Mouse (Mus musculus) embryonic stem cell, embryonic (primary cell): ENCODE measurements around the gene Wfdc1.

ENCODE experiments used
- CTCF ChIA-PET, 4 experiments: fragments of 300-600 bp in 2 of 4; fragments of 350-600 bp in 2 of 4; sonication (Branson Sonifier 250); formaldehyde crosslinking; loops; one replicate each; lab custom pipeline; 2022; ENCODE audit warnings: inconsistent platforms in 2 of 4; lab: Charles Lee
- POLR2A ChIA-PET, 4 experiments: fragments of 300-600 bp in 2 of 4; fragments of 350-600 bp in 2 of 4; sonication (Branson Sonifier 250); formaldehyde crosslinking; loops; one replicate each; lab custom pipeline; 2022; ENCODE audit warnings: antibody characterized with exemption in 4 of 4, inconsistent platforms in 1 of 4; lab: Charles Lee

The Wfdc1 gene

DNA sequence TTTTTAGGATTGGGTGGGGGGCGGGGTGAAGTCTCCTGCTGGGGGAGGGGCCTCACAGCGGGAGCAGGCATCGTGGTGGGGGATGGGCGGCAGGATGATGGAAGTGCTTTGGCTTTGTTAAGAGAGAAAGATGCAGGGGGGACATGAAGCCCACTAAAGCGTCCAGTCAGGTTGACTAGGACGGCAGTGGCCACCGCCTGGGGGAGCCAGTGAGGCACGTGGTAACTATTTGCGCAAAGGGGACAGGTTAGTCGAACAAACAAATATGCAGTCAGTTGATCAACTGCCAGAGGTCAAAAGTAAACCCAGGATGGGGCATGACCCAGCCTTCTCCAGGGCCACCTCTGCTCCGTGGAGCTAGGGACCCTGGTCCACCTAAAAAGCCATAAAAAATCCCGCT, 32.8 kb downstream of the Wfdc1 start:
- ChIA-PET CTCF (interaction anchor here (0.6 to 3.5 kb wide), 15 partner anchors 10 to 302 kb away, joined by 3 to 20 read pairs (median 5); partner anchors contain the start of gene Tldc1 (in 1 of the 4)), POLR2A (interaction anchor here in 1 of 4 experiments (1.0 kb wide), 1 partner anchor 16 kb away, joined by 3 read pairs; no protein-coding TSS in a partner anchor)

DNA sequence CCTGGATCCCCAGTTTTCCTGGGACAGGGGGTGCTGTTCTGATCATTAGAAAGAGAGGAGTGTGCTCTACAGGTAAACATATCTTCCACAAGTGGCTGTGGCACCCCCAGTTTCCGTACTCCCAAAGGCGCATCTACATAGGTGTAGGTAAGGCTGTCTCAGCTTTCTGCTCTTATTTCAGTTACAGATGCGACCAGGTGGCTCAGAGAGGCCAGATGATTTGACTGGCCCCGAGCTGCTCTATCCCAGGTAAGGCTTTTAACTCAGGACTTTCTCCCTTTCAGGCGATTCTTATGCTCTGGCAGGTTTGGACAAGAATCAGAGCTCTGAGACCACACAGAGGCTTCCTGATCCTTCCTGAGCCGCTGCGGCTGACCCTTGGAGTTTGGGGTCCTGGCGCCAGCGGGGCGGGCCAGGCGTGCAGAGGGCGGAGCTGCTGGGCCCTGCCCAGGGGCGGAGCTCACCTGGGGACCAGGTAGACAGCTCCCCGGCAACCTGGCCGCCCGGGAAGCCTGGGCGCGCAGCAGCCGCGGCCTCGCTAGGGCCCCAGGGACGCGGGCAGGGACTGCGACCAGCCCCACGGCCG, 33.5 kb downstream of the Wfdc1 start, which contains the start of gene Atp2c2:
Atp2c2 (plus strand) TSS at position 461 of the 586 bp plus-strand sequence.
- ChIA-PET CTCF (interaction anchor here (0.6 to 3.5 kb wide), 13 partner anchors 11 to 188 kb away, joined by 3 to 20 read pairs (median 4); partner anchors contain the start of gene Tldc1 (in 1 of the 4)), POLR2A (interaction anchor here in 1 of 4 experiments (0.8 to 1.1 kb wide), 4 partner anchors 9 to 38 kb away, joined by 3 to 4 read pairs (median 3); no protein-coding TSS in a partner anchor)

DNA sequence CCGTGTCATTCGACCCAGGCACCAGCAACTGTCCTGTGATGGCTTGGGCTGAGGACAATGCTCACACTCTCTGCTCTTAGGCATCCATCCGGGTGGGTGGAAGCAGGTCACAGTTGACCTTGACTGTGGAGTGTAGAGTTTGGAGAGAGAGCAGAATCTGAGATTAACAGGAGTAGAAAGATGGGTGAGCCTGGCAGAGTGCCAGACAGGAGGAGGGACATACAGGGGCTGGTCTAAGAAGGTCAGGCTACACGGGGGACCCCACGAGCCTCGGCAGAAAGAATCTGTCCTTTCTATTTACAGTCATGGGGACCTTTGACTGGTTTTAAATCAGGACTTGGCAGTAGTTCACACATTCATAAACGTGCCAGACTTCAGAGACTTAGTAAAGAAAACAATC, 36.8 kb downstream of the Wfdc1 start:
- ChIA-PET CTCF (no interaction called here), POLR2A (no interaction called here)

DNA sequence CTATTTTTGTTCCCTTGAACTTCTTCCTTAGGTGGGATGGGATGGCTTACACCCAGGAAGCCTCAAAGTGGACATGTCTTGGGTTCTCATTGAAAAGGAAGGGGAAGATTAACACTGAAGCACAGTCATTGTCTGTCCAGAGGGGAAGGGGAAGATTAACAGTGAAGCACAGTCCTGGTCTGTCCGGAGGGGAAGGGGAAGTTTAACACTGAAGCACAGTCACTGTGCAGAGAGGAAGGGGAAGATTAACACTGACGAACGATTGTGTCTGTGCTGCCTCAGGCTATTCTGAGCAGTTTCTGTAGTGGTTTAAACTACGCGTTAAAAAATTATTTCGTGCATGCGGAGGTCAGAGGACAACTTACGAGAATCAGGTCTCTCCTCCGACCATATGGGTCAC, 41.0 kb downstream of the Wfdc1 start:
- POLR2A ChIA-PET = interaction anchor here in 1 of 4 experiments (1.6 kb wide), 1 partner anchor 10 kb away, joined by 5 read pairs; no protein-coding TSS in a partner anchor
- CTCF ChIA-PET = interaction anchor here in 2 of 4 experiments (2.6 to 3.0 kb wide), 2 partner anchors 11 to 21 kb away, joined by 9 to 10 read pairs; no protein-coding TSS in a partner anchor

DNA sequence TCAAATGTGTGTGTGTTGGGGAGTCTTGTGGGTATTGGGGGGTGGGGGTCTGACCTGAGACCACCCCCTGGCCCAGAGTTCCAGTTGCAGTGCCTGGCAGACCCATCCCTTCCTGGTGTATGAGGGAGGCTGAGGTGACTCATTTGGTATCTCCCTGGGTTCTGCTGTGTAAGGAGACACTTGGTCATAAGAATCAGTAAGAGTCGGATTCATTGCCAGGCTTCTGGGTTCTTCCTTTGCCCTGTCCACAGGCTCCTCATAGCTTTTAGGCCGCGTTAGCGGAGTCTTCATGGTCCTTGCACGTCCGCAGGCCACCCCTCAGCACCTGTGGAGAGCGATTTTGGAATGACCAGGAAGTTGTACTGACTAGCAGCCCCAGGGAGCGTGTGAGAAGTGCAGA, 42.3 kb downstream of the Wfdc1 start:
- POLR2A ChIA-PET = interaction anchor here in 2 of 4 experiments (0.6 to 1.2 kb wide), 3 partner anchors 8 to 150 kb away, joined by 3 to 4 read pairs (median 4); partner anchors contain the start of genes Atp2c2 (in 1 of the 2) and Mbtps1 (in 1 of the 2)
- CTCF ChIA-PET = interaction anchor here in 3 of 4 experiments (0.7 to 3.0 kb wide), 4 partner anchors 9 to 35 kb away, joined by 3 to 9 read pairs (median 4); no protein-coding TSS in a partner anchor

DNA sequence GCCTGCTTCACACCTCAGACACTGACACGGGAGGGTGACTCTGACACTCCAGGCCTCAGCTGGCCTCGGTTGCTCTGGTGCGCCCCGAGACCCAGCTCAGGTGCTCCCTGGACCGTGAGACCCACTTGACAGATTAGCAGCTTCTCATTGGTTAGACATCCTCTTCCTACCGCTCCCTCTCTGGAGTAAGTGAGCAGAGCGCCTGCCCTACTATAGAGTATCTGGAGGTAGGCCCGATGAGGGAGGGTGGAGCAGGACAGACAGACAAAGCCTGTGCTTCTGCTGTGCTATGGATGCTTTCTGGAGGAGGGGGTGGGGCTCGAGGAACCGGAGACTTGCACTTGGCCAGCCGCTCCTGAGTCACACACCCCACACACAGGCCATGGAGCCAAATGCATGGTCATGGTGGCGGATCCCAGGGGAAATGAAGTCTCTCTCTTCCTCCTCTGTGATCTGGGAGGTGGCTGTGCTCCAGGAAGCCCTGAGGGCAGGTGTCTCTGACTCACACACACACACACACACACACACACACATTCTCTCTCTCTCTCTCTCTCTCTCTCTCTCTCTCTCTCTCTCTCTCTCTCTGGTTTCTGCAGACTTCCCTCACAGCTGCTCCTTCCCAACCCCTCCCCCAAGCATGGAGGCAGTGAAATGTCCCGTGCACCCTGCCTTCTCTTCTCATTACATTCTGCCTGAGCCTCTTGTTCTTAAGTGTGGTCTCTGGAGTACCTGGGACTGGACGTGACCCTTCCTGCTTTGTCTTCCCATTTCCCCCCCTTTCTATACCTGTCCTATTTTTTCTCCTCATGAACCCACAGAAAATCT, 42.9 kb downstream of the Wfdc1 start:
- POLR2A ChIA-PET = interaction anchor here in 2 of 4 experiments (0.6 to 1.2 kb wide), 3 partner anchors 9 to 150 kb away, joined by 3 to 4 read pairs (median 4); partner anchors contain the start of genes Atp2c2 (in 1 of the 2) and Mbtps1 (in 1 of the 2)
- CTCF ChIA-PET = interaction anchor here in 3 of 4 experiments (0.6 to 3.0 kb wide), 7 partner anchors 9 to 177 kb away, joined by 3 to 9 read pairs (median 4); no protein-coding TSS in a partner anchor

DNA sequence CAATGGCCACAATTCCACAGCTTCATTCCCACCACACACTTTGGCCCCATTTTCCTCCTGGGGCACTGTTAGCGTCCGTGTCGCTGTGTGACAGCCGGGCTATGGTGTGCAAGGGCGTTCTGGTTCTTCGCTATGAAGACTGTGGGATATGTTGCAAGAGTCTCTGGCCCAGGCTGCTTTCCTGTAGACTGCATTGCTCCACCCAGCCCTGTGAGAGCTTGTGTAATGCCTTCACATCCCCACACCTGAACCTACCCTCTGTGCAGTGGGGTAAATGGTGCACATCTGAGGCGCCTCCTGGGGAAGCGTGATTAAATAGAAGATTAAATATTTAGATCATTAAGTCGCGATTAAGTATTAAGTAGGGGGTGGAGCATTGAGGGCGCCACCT, 43.5 kb downstream of the Wfdc1 start:
- ChIA-PET CTCF (interaction anchor here in 3 of 4 experiments (0.6 to 3.0 kb wide), 5 partner anchors 8 to 177 kb away, joined by 3 to 9 read pairs (median 5); no protein-coding TSS in a partner anchor), POLR2A (interaction anchor here in 1 of 4 experiments (1.2 kb wide), 1 partner anchor 10 kb away, joined by 3 read pairs; the partner anchor contains the start of gene Atp2c2)

DNA sequence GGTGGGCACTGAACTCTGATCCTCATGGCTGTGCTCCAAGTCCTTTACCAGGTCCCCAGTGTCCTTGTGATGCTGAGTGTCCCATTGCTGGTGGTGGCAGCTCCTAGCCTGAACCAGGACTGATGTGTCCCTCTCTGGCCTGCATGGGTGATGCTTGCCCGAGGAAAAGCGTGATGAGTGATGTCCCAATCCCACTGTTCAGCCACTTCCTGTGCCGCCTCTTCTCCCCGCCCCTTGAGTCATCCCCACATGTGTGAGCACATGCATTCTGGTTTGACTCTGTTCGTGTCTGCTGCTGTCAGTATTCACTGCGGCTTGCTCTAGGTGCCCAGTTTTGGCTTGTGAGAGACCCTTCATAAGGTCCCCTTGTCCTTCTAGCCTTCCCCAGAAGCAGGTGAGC, 46.1 kb downstream of the Wfdc1 start:
- POLR2A ChIA-PET = no interaction called here
- CTCF ChIA-PET = interaction anchor here in 3 of 4 experiments (0.5 to 2.2 kb wide), 4 partner anchors 26 to 192 kb away, joined by 3 to 12 read pairs (median 6); no protein-coding TSS in a partner anchor

DNA sequence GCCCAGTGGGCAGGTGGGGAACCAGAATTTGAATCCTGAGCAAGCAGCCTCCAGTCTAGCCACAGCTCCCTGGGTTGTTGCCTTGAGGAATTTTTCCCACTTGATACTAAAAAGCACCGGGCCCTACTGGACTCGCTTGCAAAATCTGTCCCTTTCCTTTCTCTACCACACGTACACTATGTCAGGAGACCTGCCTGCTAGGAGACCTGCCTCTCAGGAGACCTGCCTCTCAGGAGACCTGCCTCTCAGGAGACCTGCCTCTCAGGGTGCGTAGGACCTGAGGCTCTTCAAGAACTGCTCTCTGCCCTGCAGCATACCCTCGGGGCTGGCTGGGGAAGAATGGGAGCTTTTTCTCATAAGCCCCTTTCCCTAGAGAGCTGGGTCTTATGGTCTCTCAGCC, 47.3 kb downstream of the Wfdc1 start:
- ChIA-PET POLR2A (no interaction called here), CTCF (interaction anchor here in 3 of 4 experiments (0.6 to 2.2 kb wide), 5 partner anchors 27 to 354 kb away, joined by 3 to 12 read pairs (median 5); no protein-coding TSS in a partner anchor)

DNA sequence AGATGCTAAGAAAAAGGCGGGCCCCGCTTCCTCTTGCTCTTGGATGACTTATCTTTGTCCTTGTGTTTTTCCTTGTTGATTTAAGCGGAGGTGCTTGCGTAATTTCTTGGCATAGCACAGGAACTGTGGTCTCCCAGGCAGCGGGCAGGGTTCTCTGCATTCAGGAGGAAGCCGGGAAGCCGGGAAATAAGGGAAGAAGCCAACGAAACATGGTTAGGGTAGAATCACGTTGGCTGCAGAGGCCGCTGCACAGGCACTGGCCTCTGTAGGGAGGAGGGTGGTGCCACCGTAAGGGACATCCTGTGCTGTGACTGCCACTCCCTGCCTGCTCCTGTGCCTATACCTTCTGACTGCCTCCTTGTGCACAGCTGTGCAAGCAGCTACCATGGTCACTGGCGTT, 49.1 kb downstream of the Wfdc1 start:
- CTCF ChIA-PET = interaction anchor here in 1 of 4 experiments (0.6 to 0.9 kb wide), 2 partner anchors 28 to 49 kb away, joined by 4 read pairs; no protein-coding TSS in a partner anchor
- POLR2A ChIA-PET = interaction anchor here in 2 of 4 experiments (0.6 kb wide), 2 partner anchors 124 to 218 kb away, joined by 3 to 5 read pairs; no protein-coding TSS in a partner anchor

DNA sequence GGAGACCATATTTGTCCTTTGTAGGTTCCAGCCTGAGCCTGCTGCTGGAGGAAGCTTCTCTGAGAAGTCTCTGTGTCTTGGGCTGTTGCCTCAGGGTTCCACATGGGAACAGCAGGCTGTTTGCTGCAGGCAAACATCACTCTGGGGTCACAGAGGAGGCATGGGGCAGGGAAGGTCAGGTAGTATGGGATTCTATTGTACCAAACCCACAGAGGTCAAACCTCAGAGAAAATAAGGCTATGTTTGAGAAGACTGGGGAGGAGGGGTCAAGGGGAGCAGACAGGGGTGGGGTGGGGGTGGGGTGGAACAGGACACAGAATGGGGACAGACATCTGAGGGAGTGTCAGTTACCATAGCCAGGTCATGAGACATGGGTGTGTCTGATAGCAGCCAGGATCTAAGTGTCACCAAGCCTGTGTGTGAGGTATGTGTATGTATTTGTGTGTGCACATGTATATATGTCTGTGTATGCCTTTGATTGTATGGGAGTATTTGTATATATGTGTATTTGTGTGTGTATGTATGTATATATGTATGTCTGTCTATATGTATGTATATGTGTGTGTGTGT, 50.6 kb downstream of the Wfdc1 start:
- POLR2A ChIA-PET = interaction anchor here in 1 of 4 experiments (0.8 to 1.3 kb wide), 2 partner anchors 15 to 62 kb away, joined by 3 read pairs; no protein-coding TSS in a partner anchor
- CTCF ChIA-PET = interaction anchor here (0.6 to 3.6 kb wide), 11 partner anchors 15 to 125 kb away, joined by 3 to 15 read pairs (median 5); partner anchors contain the start of gene Atp2c2 (in 1 of the 4)

DNA sequence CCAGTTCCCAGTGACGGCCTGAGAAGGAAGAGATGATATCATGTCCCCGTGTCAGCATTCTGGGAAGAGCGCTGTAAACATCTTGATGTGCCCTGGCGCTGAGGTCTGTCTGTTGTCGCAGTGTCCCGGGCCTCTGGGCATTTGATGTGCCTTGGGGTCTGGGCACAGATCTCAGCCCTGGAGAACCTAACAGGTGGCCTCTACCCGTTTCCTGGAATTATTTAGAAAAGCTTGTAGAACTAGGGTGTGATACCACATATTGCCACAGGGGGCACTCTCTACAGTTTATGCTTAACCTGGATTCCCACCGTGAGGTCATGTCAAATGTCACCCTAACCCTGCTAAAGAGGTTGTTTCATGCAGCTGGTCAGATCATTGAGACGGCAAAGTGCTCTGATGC, 51.6 kb downstream of the Wfdc1 start:
- ChIA-PET CTCF (interaction anchor here (0.5 to 3.6 kb wide), 39 partner anchors 9 to 1662 kb away, joined by 3 to 15 read pairs (median 4); partner anchors contain the start of gene Atp2c2 (in 1 of the 4)), POLR2A (interaction anchor here in 2 of 4 experiments (0.6 to 1.3 kb wide), 4 partner anchors 12 to 98 kb away, joined by 3 to 6 read pairs (median 3); no protein-coding TSS in a partner anchor)

DNA sequence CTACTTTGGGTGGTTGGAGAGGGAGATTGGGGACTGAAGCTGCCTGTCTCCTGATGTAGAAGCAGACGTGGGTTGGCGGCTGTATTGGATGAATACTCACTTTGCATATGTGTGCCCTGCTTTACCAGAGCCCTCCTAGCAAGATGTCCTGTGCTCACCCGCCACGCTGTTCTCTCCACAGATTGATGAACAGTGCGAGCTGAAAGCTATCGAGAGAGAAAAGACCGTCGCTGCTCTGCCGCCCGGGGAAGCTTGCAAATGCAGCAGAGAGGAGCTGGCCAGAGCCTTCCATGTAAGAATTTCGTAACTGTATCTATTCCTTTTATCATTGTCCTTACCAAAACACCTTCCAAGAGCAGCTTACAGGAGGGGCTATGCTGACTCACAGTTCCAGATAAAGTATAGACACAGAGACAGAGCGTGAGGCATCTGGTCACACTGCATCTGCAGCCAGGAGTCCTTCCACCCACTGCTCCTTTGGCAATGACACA, 52.9 kb downstream of the Wfdc1 start:
- ChIA-PET CTCF (interaction anchor here in 3 of 4 experiments (1.0 to 3.6 kb wide), 7 partner anchors 14 to 60 kb away, joined by 3 to 15 read pairs (median 8); partner anchors contain the start of genes Atp2c2 (in 1 of the 3) and Tldc1 (in 1 of the 3)), POLR2A (interaction anchor here in 1 of 4 experiments (1.2 kb wide), 1 partner anchor 17 kb away, joined by 4 read pairs; no protein-coding TSS in a partner anchor)

DNA sequence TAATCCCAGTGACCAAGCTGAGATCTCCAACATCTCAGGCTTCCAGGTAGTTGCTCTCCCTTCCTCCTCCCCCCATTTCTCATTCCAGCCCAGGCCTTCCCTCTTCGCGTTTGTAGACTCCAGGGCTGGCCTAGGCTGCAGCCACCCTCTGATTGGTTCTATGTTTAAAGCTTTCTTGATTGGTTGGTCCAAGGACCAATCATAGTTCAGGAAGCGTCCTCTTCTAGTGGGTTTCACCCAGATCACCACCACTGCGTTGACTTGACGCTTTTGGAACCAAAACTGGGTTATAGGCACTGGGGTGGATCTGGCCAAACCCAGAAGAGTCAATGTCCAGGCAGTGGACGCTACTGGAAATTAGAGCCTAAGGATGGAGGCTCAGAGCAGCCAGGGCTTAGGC, 56.2 kb downstream of the Wfdc1 start:
- CTCF ChIA-PET = interaction anchor here in 3 of 4 experiments (0.6 to 1.3 kb wide), 6 partner anchors 21 to 343 kb away, joined by 3 to 8 read pairs (median 3); partner anchors contain the start of gene Tldc1 (in 1 of the 3)
- POLR2A ChIA-PET = interaction anchor here in 2 of 4 experiments (0.5 to 1.3 kb wide), 3 partner anchors 35 to 1845 kb away, joined by 3 to 5 read pairs (median 4); no protein-coding TSS in a partner anchor

DNA sequence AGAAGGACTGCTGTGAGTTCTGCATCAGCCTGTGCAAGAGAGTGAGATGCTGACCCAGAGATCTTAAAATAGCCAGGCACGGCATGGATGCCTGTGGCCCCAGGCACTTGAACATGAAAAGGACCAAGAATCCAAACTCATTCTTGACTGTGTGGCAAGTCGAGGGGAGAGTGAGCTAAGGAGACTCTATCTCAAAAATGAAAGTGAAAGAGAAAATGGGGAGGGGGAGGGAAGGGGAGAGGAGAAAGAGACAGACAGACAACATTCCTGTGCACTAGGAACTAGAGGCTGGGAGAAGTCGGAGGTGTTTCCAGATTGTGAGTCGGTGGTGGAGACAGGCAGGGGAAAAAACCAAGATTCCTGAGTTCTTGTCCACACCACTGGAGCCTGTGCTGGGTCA, 57.5 kb downstream of the Wfdc1 start:
- CTCF ChIA-PET = interaction anchor here in 1 of 4 experiments (1.2 kb wide), 1 partner anchor 37 kb away, joined by 3 read pairs; no protein-coding TSS in a partner anchor

DNA sequence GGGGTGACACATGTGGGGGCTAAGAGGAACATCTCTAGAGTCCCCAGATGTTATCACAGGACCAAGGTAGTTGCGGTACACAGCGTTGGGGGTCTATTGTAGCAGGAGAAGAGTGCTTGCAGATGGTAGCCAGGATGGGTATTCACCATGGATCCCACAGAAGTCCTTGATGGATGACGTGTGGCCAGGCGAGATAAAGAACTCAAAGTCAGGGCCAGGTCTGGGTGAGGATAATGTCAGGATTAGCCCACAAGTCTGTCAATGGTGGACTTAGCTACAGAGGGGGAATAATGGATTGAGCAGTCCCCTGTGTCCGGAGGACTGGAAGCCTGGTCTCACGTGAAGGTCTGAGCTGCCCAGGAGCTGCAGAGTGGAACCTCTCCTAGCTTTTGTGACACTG, 58.4 kb downstream of the Wfdc1 start:
- POLR2A ChIA-PET = no interaction called here
- CTCF ChIA-PET = interaction anchor here in 2 of 4 experiments (0.6 to 1.2 kb wide), 2 partner anchors 38 kb away, joined by 3 read pairs; no protein-coding TSS in a partner anchor

More for the DNA sequence above, 57.5 kb downstream of the Wfdc1 start:
- POLR2A ChIA-PET = no interaction called here
